Mouse (Mus musculus) testis, adult 2 months (tissue): ENCODE data around the gene Specc1. TPM values are rescaled to one million over a fixed set of nuclear protein-coding genes. Genes with fewer than 3 reads are reported as not detected.

Source experiments
- H3K27ac ChIP-seq: fragments of 200-500 bp; 2 replicates; pipeline ENCODE4 v1.5.1; 2012; ENCODE audit warnings: low read depth, low read length; ENCODE audit not compliant: control insufficient read depth, insufficient read depth
- H3K27me3 ChIP-seq: fragments of 200-500 bp; 2 replicates; pipeline ENCODE4 v1.6.1; 2012; ENCODE audit warnings: mild to moderate bottlenecking, low read length, moderate library complexity; ENCODE audit not compliant: control insufficient read depth, insufficient read depth
- H3K36me3 ChIP-seq: fragments of 200-500 bp; 2 replicates; pipeline ENCODE4 v1.6.1; 2012; ENCODE audit warnings: mild to moderate bottlenecking, low read length; ENCODE audit not compliant: control insufficient read depth, insufficient read depth
- H3K4me1 ChIP-seq: fragments of 200-500 bp; 2 replicates; pipeline ENCODE4 v1.6.1; 2012; ENCODE audit warnings: low read length; ENCODE audit not compliant: control insufficient read depth, insufficient read depth
- H3K4me3 ChIP-seq: fragments of 200-500 bp; 2 replicates; pipeline ENCODE4 v1.5.1; 2012; ENCODE audit warnings: low read depth, mild to moderate bottlenecking, low read length, moderate library complexity, mixed read lengths; ENCODE audit not compliant: control insufficient read depth
- CTCF ChIP-seq: fragments of 200-500 bp; IDR thresholded peaks from 2 replicates; pipeline ENCODE4 v1.5.1; 2012; ENCODE audit warnings: low read depth, mild to moderate bottlenecking, inconsistent platforms, low read length, moderate library complexity; ENCODE audit not compliant: control insufficient read depth, insufficient read depth, insufficient replicate concordance
- POLR2A ChIP-seq: fragments of 200-500 bp; IDR thresholded peaks from 2 replicates; pipeline ENCODE4 v1.6.1; 2012; ENCODE audit warnings: low read depth, mild to moderate bottlenecking, inconsistent platforms, low read length, moderate library complexity; ENCODE audit not compliant: control insufficient read depth
- polyA plus RNA-seq: library from polyadenylated mRNA; depleted of rRNA; stranded (reverse); fragments of >200 nt; gene quantifications from 2 replicates; pipeline ENCODE4 v1.2.3, GENCODE M21; 2012

Specc1 gene
- polyA plus RNA-seq, 1 experiment = 10.0 TPM

DNA sequence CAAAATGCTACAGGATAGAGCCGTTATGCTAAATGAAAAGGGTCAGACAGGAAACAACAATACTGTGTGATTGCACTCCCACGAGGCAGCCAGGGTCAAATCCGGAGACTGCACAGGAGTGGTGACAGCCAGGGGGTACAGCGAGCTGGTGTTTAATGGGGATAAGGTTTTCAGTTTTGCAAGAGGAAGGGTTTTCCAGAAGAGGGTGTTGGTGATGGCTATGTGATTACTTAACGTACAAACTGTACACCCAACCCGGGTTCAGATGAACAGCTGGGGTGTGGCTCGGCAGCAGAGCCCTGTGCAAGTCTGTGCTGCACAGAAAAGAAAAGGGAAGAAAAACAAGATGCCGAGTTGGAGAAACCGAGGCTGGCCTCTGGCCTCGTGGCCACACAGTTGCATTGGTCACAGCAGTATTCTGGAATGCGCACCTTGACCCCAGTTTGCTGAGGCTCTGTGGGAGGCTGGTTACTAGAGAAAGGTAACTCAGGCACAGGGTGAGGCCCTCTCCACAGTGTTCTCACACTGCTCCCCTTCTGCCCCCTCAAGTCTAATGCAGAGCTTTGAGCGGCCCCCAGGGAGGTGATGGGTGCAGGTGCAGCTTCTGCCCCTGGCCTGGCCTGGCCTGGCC, 284.2 kb downstream of the Specc1 start:
- no peaks in the 10 kb centered on the region for H3K27me3 ChIP-seq
- H3K4me1 ChIP-seq = peaks cover 2% of the 10 kb centered on the region; the same call in 1 of the 2 replicates
- TF ChIP-seq CTCF = no peak
- TF ChIP-seq POLR2A = no peak
- H3K27ac ChIP-seq = no peak overlapping the region
- H3K4me3 ChIP-seq = no peak overlapping the region
- no peaks in the 10 kb centered on the region for H3K36me3 ChIP-seq

- TF ChIP-seq CTCF = no peak
- TF ChIP-seq POLR2A = no peak
- H3K4me1 ChIP-seq = peaks cover 10% of the 10 kb centered on the region
- H3K27ac ChIP-seq = no peak overlapping the region
- H3K36me3 ChIP-seq = no peaks in the 10 kb centered on the region
- H3K4me3 ChIP-seq = no peak overlapping the region
- H3K27me3 ChIP-seq = no peaks in the 10 kb centered on the region
Measured at GRCm38 (mm10) chr11:62243871-62244270, 287.3 kb downstream of the Specc1 start.

- H3K36me3 ChIP-seq = no peaks in the 10 kb centered on the region
- H3K27me3 ChIP-seq = no peaks in the 10 kb centered on the region
- no peak overlapping the region for H3K27ac ChIP-seq
- H3K4me1 ChIP-seq = peaks cover 14% of the 10 kb centered on the region
- no peak overlapping the region for H3K4me3 ChIP-seq
- TF ChIP-seq POLR2A = no peak
Measured at GRCm38 (mm10) chr11:62244471-62244870, 287.9 kb downstream of the Specc1 start.

DNA sequence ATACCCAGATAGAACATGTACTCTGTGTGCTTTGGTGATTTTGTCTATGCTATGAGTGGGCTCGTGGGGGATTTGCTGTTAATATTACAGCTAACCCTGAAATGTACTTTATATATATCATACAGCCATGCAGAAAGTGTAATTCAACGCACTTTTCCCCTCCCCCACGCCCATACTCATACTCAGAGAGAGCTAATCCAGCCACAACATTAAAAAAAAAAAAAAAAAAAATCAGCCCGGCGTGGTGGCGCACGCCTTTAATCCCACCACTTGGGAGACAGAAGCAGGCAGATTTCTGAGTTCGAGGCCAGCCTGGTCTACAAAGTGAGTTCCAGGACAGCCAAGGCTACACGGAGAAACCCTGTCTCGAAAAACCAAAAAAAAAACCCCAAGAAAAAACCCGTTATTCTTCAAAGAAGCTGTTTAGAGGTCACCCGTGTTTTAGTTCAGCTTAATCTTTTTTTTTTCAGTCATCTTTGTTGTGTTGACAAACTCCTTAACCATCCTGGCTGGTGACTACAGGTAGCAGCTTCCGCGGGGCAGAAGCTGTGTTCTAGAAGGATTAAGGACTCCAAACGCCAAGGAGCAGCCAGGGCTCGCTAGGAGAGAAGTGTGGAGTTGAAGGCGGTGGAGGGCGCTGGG, 291.3 kb downstream of the Specc1 start:
- Histone ChIP-seq H3K27me3 (no peaks in the 10 kb centered on the region), H3K36me3 (no peaks in the 10 kb centered on the region)

GRCm38 (mm10) chr11:62248401-62249244, 292.1 kb downstream of the Specc1 start, which contains the start of gene Adora2b:
Gene Adora2b (plus strand): TSS chr11:62248984.
- Histone ChIP-seq H3K27me3 (no peaks in the 10 kb centered on the region), H3K27ac (no peak within 1 kb of the TSS), H3K4me3 (peak within 1 kb of the TSS; percentile 88), H3K36me3 (no peaks in the 10 kb centered on the region), H3K4me1 (peaks cover 12% of the 10 kb centered on the region)
- TF ChIP-seq POLR2A = no peak
- TF ChIP-seq CTCF = no peak

More for the DNA sequence above, 291.3 kb downstream of the Specc1 start:
- no peak overlapping the region for H3K27ac ChIP-seq
- peak overlapping the region; percentile 88 for H3K4me3 ChIP-seq
- H3K4me1 ChIP-seq = peaks cover 12% of the 10 kb centered on the region
- TF ChIP-seq POLR2A (no peak), CTCF (no peak)

DNA sequence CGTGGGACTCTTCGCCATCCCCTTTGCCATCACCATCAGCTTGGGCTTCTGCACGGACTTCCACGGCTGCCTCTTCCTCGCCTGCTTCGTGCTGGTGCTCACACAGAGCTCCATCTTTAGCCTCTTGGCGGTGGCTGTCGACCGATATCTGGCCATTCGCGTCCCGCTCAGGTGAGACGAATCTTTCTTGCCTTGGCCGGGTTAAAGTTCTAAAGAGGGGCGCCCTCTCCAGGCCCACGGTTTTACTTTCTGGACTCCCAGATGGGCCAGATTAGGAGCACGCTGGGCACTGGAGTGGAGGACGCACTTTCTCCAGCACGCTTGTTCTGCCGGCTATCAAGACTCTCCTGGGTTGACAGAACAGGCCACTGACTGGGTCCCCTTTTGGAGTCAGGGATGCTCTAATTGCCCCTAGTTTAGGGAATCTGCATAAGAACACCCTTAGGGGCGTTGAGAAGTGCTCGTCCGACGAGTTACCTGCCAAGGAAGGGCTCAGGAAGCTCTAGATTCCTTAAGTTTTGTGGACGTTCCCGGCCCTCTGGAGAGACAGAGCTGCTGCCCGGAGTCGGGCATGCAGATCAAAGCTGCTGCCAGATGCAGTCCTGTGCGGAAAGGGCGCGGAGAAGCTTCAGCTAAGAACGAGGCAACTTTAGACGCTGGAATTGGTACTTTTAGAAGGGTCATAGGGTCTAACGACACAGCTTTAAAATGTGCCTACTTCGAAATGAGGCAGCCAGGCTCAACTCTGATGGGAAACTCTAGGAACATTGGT, 292.9 kb downstream of the Specc1 start:
- Histone ChIP-seq H3K36me3 (no peaks in the 10 kb centered on the region), H3K27ac (no peak overlapping the region), H3K4me1 (peaks cover 12% of the 10 kb centered on the region), H3K27me3 (no peaks in the 10 kb centered on the region), H3K4me3 (peak overlapping the region; percentile 88)
- TF ChIP-seq POLR2A = no peak
- TF ChIP-seq CTCF = no peak
